Mouse (Mus musculus) stomach, postnatal 0 days (tissue): ENCODE measurements at regions not wholly inside any gene's neighbourhood (a gene's known extent, or its start where the extent isn't known, plus 50 kb on each side); places are given as distances from the start of the nearest gene placed in this dataset.

ENCODE experiments used
- CTCF ChIP-seq: IDR thresholded peaks from 2 replicates; pipeline ENCODE4 v1.5.1; 2016; ENCODE audit warnings: antibody characterized with exemption, low read depth, mild to moderate bottlenecking, moderate library complexity
- EP300 ChIP-seq: optimal IDR thresholded peaks from 2 replicates; pipeline ENCODE3; 2016; ENCODE audit warnings: antibody characterized with exemption

DNA sequence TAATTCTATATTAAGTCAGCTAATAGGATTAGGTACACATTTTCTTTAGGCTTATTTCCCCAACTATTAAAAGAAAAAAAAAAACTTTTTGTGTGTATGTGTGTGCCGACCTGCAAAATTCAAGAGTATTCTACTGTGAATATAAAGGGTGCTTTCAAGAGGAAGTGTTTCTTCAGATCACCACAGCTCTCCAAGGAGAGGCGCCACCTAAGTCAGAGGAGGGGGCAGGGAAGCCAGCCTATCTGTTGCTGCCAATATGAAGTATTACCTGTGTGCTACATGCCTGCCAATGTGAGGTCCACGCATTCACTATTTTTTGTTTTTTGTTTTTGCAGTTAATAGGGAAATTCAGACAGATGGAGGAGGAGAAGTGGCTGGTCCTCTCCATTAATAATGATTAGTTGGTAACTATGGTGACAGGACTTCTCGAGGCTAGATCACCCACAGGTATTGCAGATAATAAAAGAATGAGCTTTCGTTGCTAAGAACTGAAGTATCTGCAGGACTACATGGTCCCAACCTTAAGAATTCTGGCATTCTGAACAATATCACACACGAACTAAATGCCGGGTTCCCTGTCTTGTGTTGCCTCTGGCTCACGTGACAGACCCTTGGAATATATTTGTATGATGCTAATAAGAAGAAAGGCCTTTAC, 177.5 kb downstream of the Fzd1 start:
- TF ChIP-seq CTCF (no peak), EP300 (no peak)
